Mouse (Mus musculus): ENCODE results near the gene Calu.

The Calu gene

GRCm38 (mm10) chr6:29426331-29426730 lies 78.5 kb downstream of the Calu start:
- no peak for DNase-seq (ENCODE audit: low spot score)
